Comparison of ENCODE assay signal across 12 mouse cellular contexts in the genomic region with DNA sequence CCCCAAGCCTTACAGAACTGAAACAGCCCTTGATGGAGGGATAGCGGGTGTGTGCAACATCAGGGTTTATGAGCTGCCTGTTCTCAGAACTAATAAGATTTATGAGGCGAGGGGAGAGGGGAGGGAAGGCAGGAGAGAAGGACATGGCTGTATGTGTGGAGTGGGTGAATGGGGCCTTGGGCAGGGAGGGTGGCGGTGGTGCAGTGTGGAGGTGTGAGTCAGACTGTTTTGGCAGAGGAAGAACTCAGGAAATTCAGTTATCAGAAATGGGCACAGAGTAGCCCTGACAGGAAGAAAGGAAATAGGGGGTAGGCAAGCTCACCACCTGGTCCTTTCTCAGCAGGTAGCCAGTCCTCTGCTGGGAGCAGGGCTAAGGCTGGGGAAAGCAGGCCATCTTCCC. TPM values are rescaled to one million over a fixed set of nuclear protein-coding genes. Genes with fewer than 3 reads are reported as not detected.
DNase-seq lines count a peak whose midpoint lies in the region; ATAC-seq and TF ChIP-seq lines count a peak whose summit lies in the region.
"Had no signal": no experiment of that assay in that cellular context is flagged by ENCODE, and none has a peak within 500 bp of the region (broad histone marks: within the 10 kb centered on the region; RNA-seq: fewer than 3 reads in every experiment).

No protein-coding gene starts in this region.

- DNase-seq in heart, postnatal 10 days = no peak
- DNase-seq in MN1 (ENCODE audit: low spot score) = peak; percentile 62
- peak; percentile 72 to 89 for DNase-seq in cerebellum, adult 2 months
- no peak for DNase-seq in left cerebral cortex, postnatal 4 days
- no peak for DNase-seq in natural killer cell, adult 2 months (ENCODE audit: low spot score in 2 of 2)
- DNase-seq: gastrocnemius, postnatal 25 days; lung, embryonic 14.5 days; thymus, adult 18-20 months had no signal

- H3K4me2 ChIP-seq in heart, embryonic 13.5 days = no peak overlapping the region
- no peak overlapping the region for H3K4me2 ChIP-seq in limb, embryonic 15.5 days
- no peak overlapping the region for H3K4me2 ChIP-seq in forebrain, embryonic 12.5 days
- H3K4me2 ChIP-seq: hindbrain, embryonic 13.5 days; lung, embryonic 14.5 days had no signal

- no peak for TF ChIP-seq CTCF in cerebellum, adult 2 months (IDR thresholded peaks at IDR 0.05; ENCODE audit: borderline replicate concordance, insufficient read depth, low read depth, low read length)

- H3K9ac ChIP-seq in heart, embryonic 13.5 days = peak overlapping the region; percentile 4; the same call in 1 of the 2 replicates
- no peak overlapping the region for H3K9ac ChIP-seq in limb, embryonic 15.5 days
- H3K9ac ChIP-seq in forebrain, embryonic 12.5 days = no peak overlapping the region
- H3K9ac ChIP-seq: hindbrain, embryonic 13.5 days; lung, embryonic 14.5 days had no signal

- TF ChIP-seq POLR2A in cerebellum, adult 2 months (IDR thresholded peaks at IDR 0.05; ENCODE audit: borderline replicate concordance, insufficient read depth, low read length) = no peak

- peaks cover 66% of the 10 kb centered on the region for H3K4me1 ChIP-seq in heart, embryonic 13.5 days
- H3K4me1 ChIP-seq in cerebellum, adult 2 months (ENCODE audit: control insufficient read depth, insufficient read depth, low read length) = peaks cover 52% of the 10 kb centered on the region
- peaks cover 54% of the 10 kb centered on the region for H3K4me1 ChIP-seq in limb, embryonic 15.5 days
- peaks cover 57% of the 10 kb centered on the region for H3K4me1 ChIP-seq in forebrain, embryonic 12.5 days

- no peak overlapping the region for H3K4me3 ChIP-seq in heart, embryonic 13.5 days
- H3K4me3 ChIP-seq in cerebellum, adult 2 months (replicated peaks; ENCODE audit: insufficient read depth, low read depth, low read length) = no peak overlapping the region
- H3K4me3 ChIP-seq in limb, embryonic 15.5 days = no peak overlapping the region
- H3K4me3 ChIP-seq in forebrain, embryonic 12.5 days (replicated peaks) = no peak overlapping the region
- H3K4me3 ChIP-seq: hindbrain, embryonic 13.5 days had no signal

- no peaks in the 10 kb centered on the region for H3K36me3 ChIP-seq in heart, embryonic 13.5 days
- H3K36me3 ChIP-seq in limb, embryonic 15.5 days = no peaks in the 10 kb centered on the region
- H3K36me3 ChIP-seq in forebrain, embryonic 12.5 days (replicated peaks) = no peaks in the 10 kb centered on the region
- H3K36me3 ChIP-seq: hindbrain, embryonic 13.5 days had no signal

- H3K27me3 ChIP-seq in heart, embryonic 13.5 days (replicated peaks) = no peaks in the 10 kb centered on the region
- no peaks in the 10 kb centered on the region for H3K27me3 ChIP-seq in cerebellum, adult 2 months (ENCODE audit: control insufficient read depth, insufficient read depth, low read length)
- no peaks in the 10 kb centered on the region for H3K27me3 ChIP-seq in limb, embryonic 15.5 days
- no peaks in the 10 kb centered on the region for H3K27me3 ChIP-seq in forebrain, embryonic 12.5 days
- H3K27me3 ChIP-seq: hindbrain, embryonic 13.5 days had no signal

- no peaks in the 10 kb centered on the region for H3K9me3 ChIP-seq in heart, embryonic 13.5 days
- H3K9me3 ChIP-seq in limb, embryonic 15.5 days = no peaks in the 10 kb centered on the region
- no peaks in the 10 kb centered on the region for H3K9me3 ChIP-seq in forebrain, embryonic 12.5 days
- H3K9me3 ChIP-seq: hindbrain, embryonic 13.5 days had no signal

- no peak overlapping the region for H3K27ac ChIP-seq in heart, embryonic 13.5 days (replicated peaks)
- H3K27ac ChIP-seq in cerebellum, adult 2 months (ENCODE audit: insufficient read depth, low read length) = peak overlapping the region; percentile 44
- H3K27ac ChIP-seq in limb, embryonic 15.5 days = no peak overlapping the region
- no peak overlapping the region for H3K27ac ChIP-seq in forebrain, embryonic 12.5 days
- H3K27ac ChIP-seq: hindbrain, embryonic 13.5 days had no signal

- intact Hi-C loops in heart, postnatal 10 days (cut with DNase I) = no loop called here
- intact Hi-C loops in left cerebral cortex, postnatal 4 days (cut with DNase I) = loop anchor here (10.0 kb wide), 2 partner anchors 81 to 299 kb away; no protein-coding TSS in a partner anchor

- WGBS in heart, embryonic 13.5 days = 55% methylated on average over 3 of the region's 3 CpGs
- 26% methylated on average over 3 of the region's 3 CpGs for WGBS in cerebellum, adult 2 months
- 17% methylated on average over 3 of the region's 3 CpGs for WGBS in limb, embryonic 15.5 days
- WGBS in forebrain, embryonic 12.5 days = 68% methylated on average over 3 of the region's 3 CpGs

- no peak for ATAC-seq in heart, embryonic 13.5 days (ENCODE audit: extremely low read depth, insufficient number of reproducible peaks, low FRiP score, low TSS enrichment)
- ATAC-seq in limb, embryonic 15.5 days (ENCODE audit: insufficient number of reproducible peaks, low FRiP score, low TSS enrichment, low read depth) = 0 out of 2 replicates have a peak, but pooled peaks have one; percentile 52
- ATAC-seq in forebrain, embryonic 12.5 days (ENCODE audit: low FRiP score) = no peak

RNA-seq across cellular contexts. Expression of gene Med13l, which starts 13.8 kb away (rescaled TPM):
- 6.3 and 6.8 TPM in 2 replicates for polyA plus RNA-seq in heart, embryonic 13.5 days (2015; fragmentation: Nextera tagmentation; extraction: Ambion mirVana)
- total RNA-seq in heart, postnatal 10 days (2021) = 10 to 100 TPM; 33.8 to 41.6 TPM
- polyA plus RNA-seq in cerebellum, adult 2 months (2012; rRNA removed) = 22.7 and 23.0 TPM in 2 replicates
- 14.3 and 16.5 TPM in 2 replicates for polyA plus RNA-seq in limb, embryonic 15.5 days (2015; fragmentation: Nextera tagmentation; extraction: Ambion mirVana)
- 100 to 1,000 TPM in 1 of 2 experiments, 10 to 100 TPM in 1; 95.9 to 105 TPM for total RNA-seq in left cerebral cortex, postnatal 4 days (2021)
- 17.7 and 19.1 TPM in 2 replicates for polyA plus RNA-seq in forebrain, embryonic 12.5 days (2016; fragmentation: Nextera tagmentation; extraction: Ambion mirVana)

Comparison
In these comparisons a context has a peak if more than half of its experiments do, and no peak if none do; other contexts are left out.
1. DNase-seq: peak in MN1 (single experiment) and cerebellum, adult 2 months (2 of 2); none in heart, postnatal 10 days (0 of 2), left cerebral cortex, postnatal 4 days (single experiment) and natural killer cell, adult 2 months (0 of 2).